Mouse (Mus musculus): ENCODE results near the gene Cnot8. TPM values are rescaled to one million over a fixed set of nuclear protein-coding genes. Genes with fewer than 3 reads are reported as not detected.

Gene Cnot8
- polyA plus RNA-seq, 1 experiment from 2014 or later, result 103 TPM

GRCm38 (mm10) chr11:58138821-58139220, 34.9 kb downstream of the Cnot8 start:
- Histone ChIP-seq H3K4me3 (no peak overlapping the region), H3K27ac (replicated peaks) (peak overlapping the region; percentile 46; the same call in 1 of the 2 replicates), H3K4me1 (peaks cover 12% of the 10 kb centered on the region), H3K9me3 (replicated peaks) (no peaks in the 10 kb centered on the region), H3K36me3 (peaks cover 99% of the 10 kb centered on the region), H3K27me3 (ENCODE audit: low read depth, poor library complexity, severe bottlenecking) (no peaks in the 10 kb centered on the region)
- no peak for DNase-seq (ENCODE audit: low spot score)
- 79% methylated on average over 11 of the region's 11 CpGs for WGBS

- DNase-seq (ENCODE audit: low spot score), result no peak
- Histone ChIP-seq H3K9me3 (replicated peaks) (no peaks in the 10 kb centered on the region), H3K27me3 (ENCODE audit: low read depth, poor library complexity, severe bottlenecking) (no peaks in the 10 kb centered on the region), H3K4me1 (peaks cover 12% of the 10 kb centered on the region), H3K4me3 (no peak overlapping the region), H3K27ac (replicated peaks) (no peak overlapping the region), H3K36me3 (peaks cover 99% of the 10 kb centered on the region)
- WGBS, result 93% methylated on average over 3 of the region's 3 CpGs
These were observed 35.5 kb downstream of the Cnot8 start for GRCm38 (mm10) chr11:58139466-58139865.

GRCm38 (mm10) chr11:58143704-58144426, 39.9 kb downstream of the Cnot8 start:
- Histone ChIP-seq H3K36me3 (peaks cover 99% of the 10 kb centered on the region), H3K27me3 (ENCODE audit: low read depth, poor library complexity, severe bottlenecking) (no peaks in the 10 kb centered on the region), H3K4me1 (peaks cover 2% of the 10 kb centered on the region), H3K27ac (replicated peaks) (no peak overlapping the region), H3K9me3 (replicated peaks) (peaks cover 7% of the 10 kb centered on the region; the same call in 1 of the 2 replicates), H3K4me3 (no peak overlapping the region)
- no peak for DNase-seq (ENCODE audit: low spot score)
- WGBS, result 89% methylated on average over 9 of the region's 9 CpGs

GRCm38 (mm10) chr11:58146241-58146640, 42.3 kb downstream of the Cnot8 start:
- Histone ChIP-seq H3K36me3 (peaks cover 98% of the 10 kb centered on the region), H3K27me3 (ENCODE audit: low read depth, poor library complexity, severe bottlenecking) (no peaks in the 10 kb centered on the region)
- WGBS, result 97% methylated on average over 5 of the region's 5 CpGs

GRCm38 (mm10) chr11:58155458-58155857, 51.5 kb downstream of the Cnot8 start:
- Histone ChIP-seq H3K4me1 (no peaks in the 10 kb centered on the region), H3K36me3 (peaks cover 98% of the 10 kb centered on the region), H3K27ac (replicated peaks) (no peak overlapping the region), H3K27me3 (ENCODE audit: low read depth, poor library complexity, severe bottlenecking) (no peaks in the 10 kb centered on the region), H3K4me3 (no peak overlapping the region), H3K9me3 (replicated peaks) (no peaks in the 10 kb centered on the region)
- DNase-seq (ENCODE audit: low spot score), result no peak
- WGBS, result 95% methylated on average over 9 of the region's 9 CpGs

More at GRCm38 (mm10) chr11:58146241-58146640, 42.3 kb downstream of the Cnot8 start:
- Histone ChIP-seq H3K9me3 (replicated peaks) (peaks cover 7% of the 10 kb centered on the region; the same call in 1 of the 2 replicates), H3K4me1 (no peaks in the 10 kb centered on the region), H3K4me3 (no peak overlapping the region), H3K27ac (replicated peaks) (no peak overlapping the region)
- DNase-seq (ENCODE audit: low spot score), result no peak

GRCm38 (mm10) chr11:58156871-58157270, 52.9 kb downstream of the Cnot8 start:
- no peaks in the 10 kb centered on the region for H3K9me3 ChIP-seq (replicated peaks)
- H3K4me1 ChIP-seq, result no peaks in the 10 kb centered on the region
- H3K36me3 ChIP-seq, result peaks cover 98% of the 10 kb centered on the region
- H3K27me3 ChIP-seq (ENCODE audit: low read depth, poor library complexity, severe bottlenecking), result no peaks in the 10 kb centered on the region
- H3K4me3 ChIP-seq, result no peak overlapping the region
- DNase-seq (ENCODE audit: low spot score), result no peak
- no peak overlapping the region for H3K27ac ChIP-seq (replicated peaks)
- 86% methylated on average over 3 of the region's 3 CpGs for WGBS

- 93% methylated on average over 2 of the region's 2 CpGs for WGBS
- Histone ChIP-seq H3K4me1 (peaks cover 11% of the 10 kb centered on the region), H3K9me3 (replicated peaks) (no peaks in the 10 kb centered on the region; the same call in 1 of the 2 replicates), H3K36me3 (peaks cover 67% of the 10 kb centered on the region), H3K27ac (replicated peaks) (no peak overlapping the region), H3K4me3 (no peak overlapping the region), H3K27me3 (ENCODE audit: low read depth, poor library complexity, severe bottlenecking) (no peaks in the 10 kb centered on the region)
- no peak for DNase-seq (ENCODE audit: low spot score)
These were observed 61.1 kb downstream of the Cnot8 start for GRCm38 (mm10) chr11:58165072-58165471.

GRCm38 (mm10) chr11:58167822-58168166, 63.8 kb downstream of the Cnot8 start:
- H3K36me3 ChIP-seq, result peaks cover 40% of the 10 kb centered on the region
- no peaks in the 10 kb centered on the region; the same call in 1 of the 2 replicates for H3K9me3 ChIP-seq (replicated peaks)
- no peak for DNase-seq (ENCODE audit: low spot score)
- H3K4me3 ChIP-seq, result peak overlapping the region; percentile 71
- WGBS, result 0% methylated on average over 8 of the region's 8 CpGs
- peak overlapping the region; percentile 85 for H3K27ac ChIP-seq (replicated peaks)
- no peaks in the 10 kb centered on the region for H3K27me3 ChIP-seq (ENCODE audit: low read depth, poor library complexity, severe bottlenecking)
- peaks cover 24% of the 10 kb centered on the region for H3K4me1 ChIP-seq

Other genes starting within 250 kb of the Cnot8 start
- 13.0 and 15.3 TPM in 2 replicates for gene Larp1, start 95.1 kb upstream of the Cnot8 start, polyA plus RNA-seq (2016; fragmentation: Nextera tagmentation; extraction: Ambion mirVana)
- not detected in 2 replicates for gene Gm12248, start 11.0 kb upstream of the Cnot8 start, polyA plus RNA-seq (2016; fragmentation: Nextera tagmentation; extraction: Ambion mirVana)
- 27.1 and 31.4 TPM in 2 replicates for gene Gemin5, start 64.4 kb downstream of the Cnot8 start, polyA plus RNA-seq (2016; fragmentation: Nextera tagmentation; extraction: Ambion mirVana)
- gene Mrpl22, start 67.5 kb downstream of the Cnot8 start, polyA plus RNA-seq (2016; fragmentation: Nextera tagmentation; extraction: Ambion mirVana), result 141 and 142 TPM in 2 replicates
- 1.0 and 2.0 TPM in 2 replicates for gene Igtp, start 95.4 kb downstream of the Cnot8 start, polyA plus RNA-seq (2016; fragmentation: Nextera tagmentation; extraction: Ambion mirVana)
- 0.56 and 0.57 TPM in 2 replicates for gene Irgm2, start 95.5 kb downstream of the Cnot8 start, polyA plus RNA-seq (2016; fragmentation: Nextera tagmentation; extraction: Ambion mirVana)
- not detected in 2 replicates for gene 4930438A08Rik, start 170.6 kb downstream of the Cnot8 start, polyA plus RNA-seq (2016; fragmentation: Nextera tagmentation; extraction: Ambion mirVana)
- 25.9 and 26.8 TPM in 2 replicates for gene Zfp692, start 202.9 kb downstream of the Cnot8 start, polyA plus RNA-seq (2016; fragmentation: Nextera tagmentation; extraction: Ambion mirVana)
- gene Zfp672, start 226.2 kb downstream of the Cnot8 start, polyA plus RNA-seq (2016; fragmentation: Nextera tagmentation; extraction: Ambion mirVana), result 25.1 and 29.2 TPM in 2 replicates
- 46.3 and 53.4 TPM in 2 replicates for gene Sh3bp5l, start 226.6 kb downstream of the Cnot8 start, polyA plus RNA-seq (2016; fragmentation: Nextera tagmentation; extraction: Ambion mirVana)

All from midbrain, embryonic 10.5 days (tissue).